Mouse (Mus musculus) hindbrain, embryonic 14.5 days (tissue): Measurements from ENCODE around the gene Cryaa. TPM values are rescaled to one million over a fixed set of nuclear protein-coding genes. Genes with fewer than 3 reads are reported as not detected.

Experiments used
- polyA plus RNA-seq: library from polyadenylated mRNA; unstranded; fragments of >200 nt; fragmentation: Nextera tagmentation; extraction: Ambion mirVana; gene quantifications from 2 replicates; pipeline ENCODE4 v1.2.1, GENCODE M21; 2014

The Cryaa gene
- polyA plus RNA-seq, 1 experiment from 2014 or later, result 0.20 TPM

Other genes starting within 250 kb of the Cryaa start
- gene Wdr4, start 157.8 kb upstream of the Cryaa start, polyA plus RNA-seq, result 29.5 and 30.9 TPM in 2 replicates
- 441 and 514 TPM in 2 replicates for gene Ndufv3, start 157.7 kb upstream of the Cryaa start, polyA plus RNA-seq
- 47.3 and 47.5 TPM in 2 replicates for gene Pknox1, start 113.1 kb upstream of the Cryaa start, polyA plus RNA-seq
- 6.7 and 10.0 TPM in 2 replicates for gene Cbs, start 40.6 kb upstream of the Cryaa start, polyA plus RNA-seq
- 92.9 and 105 TPM in 2 replicates for gene U2af1, start 18.9 kb upstream of the Cryaa start, polyA plus RNA-seq
- 17.0 and 20.5 TPM in 2 replicates for gene Sik1, start 178.0 kb downstream of the Cryaa start, polyA plus RNA-seq